Mouse (Mus musculus) thymus, postnatal 36 days (tissue): ENCODE results near the gene Hypk.

ENCODE experiments used
- DNase-seq, 2 experiments: peaks; one replicate each; pipeline ENCODE4 v3.0.0; 2022; ENCODE audit warnings: mixed read lengths in 2 of 2

The Hypk gene

DNA sequence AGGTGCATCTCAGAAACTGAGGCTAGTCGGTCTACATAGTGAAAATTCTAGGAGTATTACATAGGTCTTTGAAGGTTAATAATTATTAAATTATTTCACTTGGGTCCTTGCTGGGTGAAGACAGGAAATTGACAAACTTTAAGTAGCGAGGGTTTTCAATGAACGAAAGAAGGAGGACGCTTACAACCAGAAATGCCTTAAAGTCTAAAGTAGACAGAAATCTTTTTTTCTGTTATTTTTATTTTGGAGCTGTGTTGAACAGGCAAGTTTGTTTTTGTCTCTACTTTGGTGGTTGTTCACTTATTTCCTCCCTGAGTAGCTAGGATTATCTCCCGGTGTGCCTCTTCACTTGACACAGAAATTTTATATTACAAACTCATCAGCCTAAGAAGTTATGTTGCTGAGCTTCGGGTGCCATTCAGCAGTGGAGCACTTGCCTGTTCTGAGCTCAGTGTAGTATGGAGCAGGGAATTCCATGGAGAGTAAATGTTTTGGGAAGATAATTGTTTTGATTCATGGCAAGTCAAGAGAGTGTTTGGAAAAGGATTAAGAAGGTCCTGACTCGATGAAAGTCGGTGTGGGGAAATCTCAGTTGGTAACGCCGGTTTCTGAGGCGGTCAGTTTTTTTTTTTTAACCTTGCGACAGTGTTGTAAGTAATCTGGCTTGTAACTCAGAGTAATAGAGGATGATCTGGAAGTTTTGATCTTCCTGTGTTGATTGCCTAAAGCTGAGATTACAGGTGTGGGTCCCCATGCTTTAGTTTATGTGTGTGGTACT, 54.3 kb downstream of the Hypk start:
- DNase-seq = no peak

- DNase-seq = no peak
Measured at GRCm38 (mm10) chr2:121507951-121508330, 54.9 kb downstream of the Hypk start.
